Mouse (Mus musculus) gastrocnemius, postnatal 36 days (tissue): Measurements from ENCODE around the gene Ppme1. TPM values are rescaled to one million over a fixed set of nuclear protein-coding genes. Genes with fewer than 3 reads are reported as not detected.

Source experiments
- DNase-seq, 2 experiments: peaks; one replicate each; pipeline ENCODE4 v3.0.0; 2022
- intact Hi-C: fragments of 180-260 bp; cut with DNase I; formaldehyde crosslinking; loops from one replicate; pipeline ENCODE4 v1.15.1; 2025
- total RNA-seq, 2 experiments: library from RNA; stranded (reverse); gene quantifications; 2 replicates each; pipeline ENCODE4 v1.2.3; 2021

Gene Ppme1
- total RNA-seq, 2 experiments from 2014 or later, result 25.3 to 27.0 TPM

GRCm38 (mm10) chr7:100331269-100331668, 40.8 kb downstream of the Ppme1 start:
- DNase-seq, result no peak
- intact Hi-C loops, result no loop called here

DNA sequence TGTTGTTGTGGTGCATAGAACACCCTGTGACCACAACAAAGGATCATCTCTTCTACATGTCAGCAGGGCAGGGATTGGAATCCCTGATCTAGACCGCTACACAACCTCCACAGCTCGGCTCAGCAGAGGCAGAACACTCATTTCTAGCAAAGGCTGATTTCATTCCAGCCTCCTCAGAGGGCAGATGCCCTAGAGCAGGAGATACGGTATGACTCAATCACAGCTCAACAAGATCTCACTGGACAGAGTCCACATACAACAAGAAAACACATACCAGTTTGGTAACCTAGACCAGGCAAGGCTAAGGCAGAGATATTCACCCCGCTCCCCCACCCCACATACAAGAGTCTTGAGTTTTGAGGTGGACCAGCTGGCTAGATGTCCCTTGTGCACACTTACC, 43.5 kb downstream of the Ppme1 start:
- intact Hi-C loops, result no loop called here
- DNase-seq, result no peak

GRCm38 (mm10) chr7:100327514-100327913, 44.6 kb downstream of the Ppme1 start:
- intact Hi-C loops, result loop anchor here (2.0 kb wide), 1 partner anchor 49 kb away; no protein-coding TSS in a partner anchor

DNA sequence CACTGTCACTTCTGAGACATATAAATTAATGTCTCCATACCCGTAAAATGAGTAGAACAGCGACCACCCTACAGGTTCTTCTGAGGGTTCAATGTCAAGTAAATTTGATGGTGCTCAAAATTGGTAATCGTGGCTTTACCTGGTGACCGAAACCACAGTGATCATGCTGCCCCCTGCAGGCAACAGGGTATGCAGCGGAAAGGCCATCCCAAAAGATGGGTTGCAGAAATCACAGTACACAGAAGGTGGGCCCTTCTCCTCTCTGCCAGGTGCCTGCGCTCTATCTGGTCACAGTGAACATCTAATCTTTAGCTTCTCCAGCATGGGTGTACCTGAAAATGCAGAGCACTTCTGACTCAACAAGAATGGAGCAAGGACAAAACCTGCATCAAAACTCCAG, 46.6 kb downstream of the Ppme1 start:
- DNase-seq, result peak in 1 of 2 experiments; percentile 23
- intact Hi-C loops, result no loop called here

More at GRCm38 (mm10) chr7:100327514-100327913, 44.6 kb downstream of the Ppme1 start:
- DNase-seq, result no peak

DNA sequence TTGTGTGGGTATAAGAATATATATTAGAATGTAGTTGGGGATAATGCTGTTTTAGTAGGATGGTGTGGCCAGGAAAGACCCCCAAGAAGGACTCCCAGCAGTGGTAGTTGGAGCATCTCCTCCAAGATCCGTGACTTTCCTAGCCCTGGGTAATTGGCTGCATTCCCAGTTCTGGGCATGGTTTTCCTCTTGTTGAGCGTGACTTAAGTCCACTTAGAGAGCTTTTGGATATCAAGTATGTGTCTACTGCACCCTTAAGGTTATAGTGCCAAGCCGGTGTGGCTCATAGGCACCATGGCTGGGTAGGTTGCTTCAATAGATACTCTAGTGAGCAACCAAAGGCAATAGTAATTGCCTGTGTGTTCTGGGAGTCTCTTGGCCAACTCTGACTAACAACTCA, 48.4 kb downstream of the Ppme1 start:
- intact Hi-C loops, result no loop called here
- DNase-seq, result no peak

DNA sequence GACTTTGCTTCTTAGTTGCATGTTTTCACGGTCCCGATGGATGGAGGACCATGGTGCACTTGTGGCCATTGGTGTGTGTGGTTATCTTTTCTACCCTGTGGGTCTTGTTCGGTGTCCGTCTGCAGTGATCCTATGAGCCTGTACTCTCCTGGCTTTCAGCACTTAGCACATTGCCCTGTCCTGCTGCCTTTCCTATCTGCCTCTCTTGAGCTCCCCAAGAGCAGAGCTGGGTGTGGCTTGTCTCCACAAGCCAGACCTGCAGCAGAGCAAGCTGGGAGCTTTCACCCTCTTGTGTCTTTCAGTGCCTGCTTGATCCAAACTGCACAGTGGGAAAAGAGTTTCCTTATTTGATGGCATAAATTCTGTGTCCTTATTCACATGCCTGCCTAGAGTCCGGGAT, 54.6 kb downstream of the Ppme1 start:
- no peak for DNase-seq
- intact Hi-C loops, result no loop called here

DNA sequence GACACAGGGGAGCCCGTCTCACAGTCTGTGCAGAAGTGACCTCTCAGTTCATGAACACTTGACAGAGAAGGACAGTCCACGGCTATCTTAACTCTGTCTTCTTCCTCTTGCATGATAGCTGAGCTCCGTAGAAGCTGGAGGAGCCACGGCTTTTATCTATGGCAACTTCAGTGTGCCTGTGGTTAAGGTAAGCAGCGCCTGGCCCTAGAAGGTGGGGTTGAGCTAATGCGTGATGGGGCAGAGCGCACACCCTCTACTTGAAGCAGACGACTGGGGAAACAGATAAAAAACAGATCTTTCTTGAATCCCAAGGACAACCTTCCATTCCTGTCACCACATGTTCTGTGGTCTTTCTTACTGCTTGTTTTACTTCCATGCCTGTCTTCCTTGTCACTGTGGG, 55.2 kb downstream of the Ppme1 start:
- DNase-seq, result no peak
- intact Hi-C loops, result no loop called here

GRCm38 (mm10) chr7:100312716-100313115, 59.4 kb downstream of the Ppme1 start:
- intact Hi-C loops, result no loop called here
- DNase-seq, result no peak

DNA sequence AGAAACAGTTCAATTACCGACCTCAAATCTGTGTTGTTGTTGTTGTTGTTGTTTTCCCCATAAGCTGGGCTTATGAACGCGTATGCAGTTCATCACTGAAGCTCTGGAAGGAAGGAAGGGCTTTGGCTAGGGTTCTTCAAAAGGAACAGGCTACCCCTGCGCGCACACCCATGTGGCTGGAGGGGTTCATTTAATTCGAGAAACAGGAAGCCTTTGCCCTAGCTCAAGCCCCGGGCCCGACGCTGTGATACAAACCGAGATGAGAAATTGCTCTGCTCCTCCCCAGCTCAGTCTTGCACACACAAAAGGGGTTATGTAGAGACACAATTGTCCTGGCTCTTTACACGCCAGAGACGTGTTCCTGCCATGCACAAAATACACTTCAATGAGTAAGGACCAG, 61.8 kb downstream of the Ppme1 start:
- intact Hi-C loops, result no loop called here
- DNase-seq, result no peak

DNA sequence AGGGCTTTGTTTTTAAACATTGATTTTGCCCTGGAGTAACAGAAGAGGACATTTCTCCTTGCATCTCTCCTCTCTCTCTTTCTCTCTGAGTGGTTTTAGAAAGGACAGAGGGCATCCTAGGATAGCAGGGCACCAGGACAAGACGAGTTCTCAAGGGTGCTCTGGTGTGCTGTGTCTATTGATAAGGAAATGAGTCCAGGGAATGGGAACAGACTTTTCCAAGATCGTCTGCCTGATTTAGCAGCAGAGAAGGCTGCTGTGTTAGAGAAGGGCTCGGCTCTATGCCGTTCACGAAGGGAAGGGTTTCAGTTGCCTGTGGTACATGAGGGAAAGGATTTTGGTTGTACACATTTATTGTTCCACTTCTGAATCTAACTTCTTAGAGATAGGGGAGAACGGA, 62.4 kb downstream of the Ppme1 start:
- DNase-seq, result no peak
- intact Hi-C loops, result no loop called here

GRCm38 (mm10) chr7:100309216-100309615, 62.9 kb downstream of the Ppme1 start:
- DNase-seq, result no peak
- intact Hi-C loops, result no loop called here

- intact Hi-C loops, result no loop called here
- no peak for DNase-seq
Observed at GRCm38 (mm10) chr7:100307872-100308653, 64.0 kb downstream of the Ppme1 start.

GRCm38 (mm10) chr7:100305894-100306293, 66.2 kb downstream of the Ppme1 start:
- intact Hi-C loops, result no loop called here
- no peak for DNase-seq

DNA sequence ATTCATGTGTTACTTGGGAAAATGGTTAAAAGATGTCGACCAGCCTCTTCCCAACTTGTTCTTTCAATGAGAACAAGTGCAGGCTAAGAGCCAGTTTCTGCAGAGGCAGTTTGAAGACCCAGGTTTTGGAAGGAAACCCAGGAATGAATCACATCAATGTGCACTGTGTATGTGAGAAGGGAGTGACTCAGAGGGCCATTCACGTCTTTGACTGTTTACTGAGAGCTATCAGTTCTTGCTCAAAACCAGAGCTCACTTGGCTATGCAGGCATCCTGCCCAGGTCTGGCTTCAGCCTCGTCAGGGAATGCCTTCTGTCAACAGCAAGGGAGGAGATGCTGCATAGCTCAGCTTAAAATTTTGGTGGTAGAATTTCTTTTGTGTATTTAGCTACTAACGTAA, 69.8 kb downstream of the Ppme1 start:
- intact Hi-C loops, result no loop called here
- DNase-seq, result peak; percentile 25 to 29

DNA sequence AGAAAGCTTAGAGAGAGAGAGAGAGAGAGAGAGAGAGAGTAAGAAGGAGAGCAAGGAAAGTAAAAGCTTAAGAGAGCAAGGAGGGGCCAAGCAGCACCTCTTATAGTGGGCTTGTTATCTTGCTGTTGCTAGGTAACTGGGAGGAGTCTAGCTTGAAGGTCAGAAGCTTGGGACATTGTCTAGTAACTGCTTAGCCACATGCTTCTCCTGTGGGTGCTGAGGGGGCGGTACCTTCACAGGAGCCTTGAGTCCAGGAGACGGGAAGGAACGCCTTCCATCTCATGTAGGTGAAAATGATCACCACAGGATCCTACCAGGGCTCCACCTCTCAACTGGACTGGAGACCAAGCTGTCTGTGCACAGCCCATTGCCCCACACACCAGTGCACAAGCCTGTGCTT, 70.7 kb downstream of the Ppme1 start:
- no peak for DNase-seq
- intact Hi-C loops, result no loop called here

GRCm38 (mm10) chr7:100298861-100299510, 73.1 kb downstream of the Ppme1 start:
- intact Hi-C loops, result no loop called here
- DNase-seq, result no peak

DNA sequence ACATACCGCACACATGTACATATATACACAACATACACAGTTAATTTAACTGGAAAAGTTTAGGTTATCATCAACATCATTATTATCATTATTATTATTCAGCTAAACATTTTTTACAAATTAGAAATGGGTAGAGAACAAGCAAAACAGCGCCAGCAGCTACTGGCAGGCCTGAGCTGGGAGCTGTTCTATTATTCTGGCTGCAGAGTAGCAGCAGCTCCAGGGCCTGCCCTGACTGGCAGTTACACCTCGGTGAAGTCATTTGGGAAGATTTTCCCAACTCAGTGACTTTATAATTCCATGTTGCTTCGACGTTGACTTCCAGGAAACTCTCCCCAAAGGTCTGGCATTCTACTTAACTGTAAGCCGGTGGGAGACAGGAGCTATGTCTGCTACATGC, 75.4 kb downstream of the Ppme1 start:
- no peak for DNase-seq
- intact Hi-C loops, result no loop called here

- no peak for DNase-seq
- intact Hi-C loops, result no loop called here
Observed at GRCm38 (mm10) chr7:100295745-100296144, 76.4 kb downstream of the Ppme1 start.

DNA sequence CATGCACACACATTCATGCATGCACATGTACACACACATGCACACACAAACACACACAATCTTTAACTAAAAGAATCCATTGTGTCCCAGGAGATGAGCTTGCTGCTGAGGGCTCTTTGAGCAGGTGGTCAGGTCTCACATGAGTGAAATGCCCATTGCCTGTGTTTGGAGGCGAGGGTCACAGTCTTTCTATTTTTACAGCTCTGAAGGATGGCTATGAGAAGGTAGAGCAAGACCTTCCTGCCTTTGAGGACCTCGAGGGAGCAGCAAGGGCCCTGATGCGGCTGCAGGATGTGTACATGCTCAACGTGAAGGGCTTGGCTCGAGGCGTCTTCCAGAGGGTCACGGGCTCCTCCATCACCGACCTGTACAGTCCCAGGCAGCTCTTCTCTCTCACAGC, 78.6 kb downstream of the Ppme1 start:
- intact Hi-C loops, result no loop called here
- no peak for DNase-seq

DNA sequence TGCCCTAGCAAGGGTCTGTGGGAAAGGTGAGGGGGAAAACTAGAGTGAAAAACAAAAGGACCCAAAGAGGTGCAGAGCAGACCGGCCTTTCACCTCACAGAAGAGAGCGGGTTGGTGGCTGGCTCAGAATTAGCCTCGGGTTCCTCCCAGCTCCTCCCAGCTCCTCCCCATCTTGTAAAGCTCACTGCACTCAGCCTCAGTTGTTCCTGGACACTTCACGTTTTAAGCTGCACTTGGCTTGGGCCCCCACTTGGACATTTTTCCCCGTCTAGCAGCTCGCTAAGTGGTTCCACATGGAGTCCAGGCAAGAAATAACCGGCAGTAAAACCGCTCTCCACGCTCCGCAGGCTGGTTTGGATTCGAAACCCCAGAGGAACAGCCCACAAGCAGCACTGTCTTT, 83.5 kb downstream of the Ppme1 start:
- DNase-seq, result peak; percentile 31 to 49
- intact Hi-C loops, result no loop called here

DNA sequence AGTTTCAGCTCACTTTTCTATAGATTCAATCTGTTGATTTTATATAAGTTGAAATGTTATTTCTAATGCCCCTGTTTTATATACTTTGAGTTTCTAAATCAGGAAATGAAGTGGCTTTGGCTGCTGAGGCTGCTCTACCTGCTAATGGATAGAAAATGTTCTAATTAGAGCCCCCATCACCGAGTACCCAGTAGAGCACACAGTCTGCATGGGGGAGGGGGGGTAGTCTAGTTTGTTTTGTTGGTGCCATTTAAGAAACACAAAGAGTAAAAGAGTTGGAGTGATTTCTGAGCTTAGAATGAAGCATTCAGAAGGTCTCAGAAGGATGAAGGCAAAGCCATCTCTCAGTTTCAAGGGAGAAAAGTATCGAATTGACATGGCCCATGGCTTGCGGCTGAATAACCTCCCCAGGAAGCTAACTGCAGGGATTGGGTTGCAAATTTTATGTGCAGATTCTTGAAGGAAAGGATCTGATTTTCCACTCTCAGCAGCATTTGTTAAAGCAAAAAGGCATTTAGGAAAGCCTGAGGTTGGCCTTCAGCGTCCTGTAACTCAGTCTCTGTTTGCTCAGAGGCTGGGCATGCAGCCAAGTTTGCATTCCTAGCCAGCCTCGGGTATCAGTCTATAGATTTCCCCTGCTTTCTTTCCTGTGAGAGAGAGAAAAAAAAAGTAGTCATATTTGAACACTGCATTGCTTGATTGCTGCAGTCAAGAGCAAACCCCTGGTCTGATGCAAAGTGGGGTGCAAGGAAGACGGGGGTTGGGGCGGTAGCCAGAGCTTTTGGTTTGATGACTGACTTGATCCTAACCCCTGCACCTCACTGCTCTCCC, 84.1 kb downstream of the Ppme1 start:
- intact Hi-C loops, result no loop called here
- DNase-seq, result no peak
